Mouse (Mus musculus): ENCODE data around the gene Ccdc33.

The Ccdc33 gene

DNA sequence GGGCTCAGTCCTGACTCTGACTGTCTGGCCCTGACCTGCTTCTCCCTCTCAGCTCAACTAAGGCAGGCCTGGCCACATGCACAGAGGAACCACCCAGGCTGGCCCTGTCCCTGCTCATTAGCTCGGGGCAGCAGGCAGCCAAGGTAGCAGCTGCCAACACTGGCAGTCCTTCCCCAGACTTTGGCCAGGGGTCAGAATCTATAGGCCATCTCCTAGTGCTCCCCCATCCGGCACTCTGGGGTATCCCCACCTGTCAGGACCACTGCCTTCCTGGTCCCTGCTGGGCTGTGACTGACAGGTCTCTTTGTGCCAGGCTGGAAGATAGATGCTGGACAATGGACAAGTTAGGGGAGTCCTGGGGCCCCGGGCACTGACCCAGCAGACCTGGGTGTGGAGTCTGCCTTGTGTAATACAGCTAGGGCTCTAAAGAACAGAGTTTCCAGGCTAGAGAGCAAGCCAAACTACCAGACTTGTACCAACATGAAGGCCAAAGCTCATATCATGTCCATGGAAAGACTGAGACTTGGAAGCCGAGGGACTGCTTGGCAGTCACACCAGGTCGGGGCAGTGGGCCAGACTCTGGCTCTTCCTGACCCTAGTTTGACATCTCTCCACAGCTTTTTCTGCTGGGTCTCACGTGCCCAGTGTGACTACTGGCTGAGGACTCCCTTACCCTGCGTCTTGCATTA, 25.9 kb downstream of the Ccdc33 start:
- DNase-seq (ENCODE audit: low read depth in 1 of 2, low spot score in 2 of 2): no peak

DNA sequence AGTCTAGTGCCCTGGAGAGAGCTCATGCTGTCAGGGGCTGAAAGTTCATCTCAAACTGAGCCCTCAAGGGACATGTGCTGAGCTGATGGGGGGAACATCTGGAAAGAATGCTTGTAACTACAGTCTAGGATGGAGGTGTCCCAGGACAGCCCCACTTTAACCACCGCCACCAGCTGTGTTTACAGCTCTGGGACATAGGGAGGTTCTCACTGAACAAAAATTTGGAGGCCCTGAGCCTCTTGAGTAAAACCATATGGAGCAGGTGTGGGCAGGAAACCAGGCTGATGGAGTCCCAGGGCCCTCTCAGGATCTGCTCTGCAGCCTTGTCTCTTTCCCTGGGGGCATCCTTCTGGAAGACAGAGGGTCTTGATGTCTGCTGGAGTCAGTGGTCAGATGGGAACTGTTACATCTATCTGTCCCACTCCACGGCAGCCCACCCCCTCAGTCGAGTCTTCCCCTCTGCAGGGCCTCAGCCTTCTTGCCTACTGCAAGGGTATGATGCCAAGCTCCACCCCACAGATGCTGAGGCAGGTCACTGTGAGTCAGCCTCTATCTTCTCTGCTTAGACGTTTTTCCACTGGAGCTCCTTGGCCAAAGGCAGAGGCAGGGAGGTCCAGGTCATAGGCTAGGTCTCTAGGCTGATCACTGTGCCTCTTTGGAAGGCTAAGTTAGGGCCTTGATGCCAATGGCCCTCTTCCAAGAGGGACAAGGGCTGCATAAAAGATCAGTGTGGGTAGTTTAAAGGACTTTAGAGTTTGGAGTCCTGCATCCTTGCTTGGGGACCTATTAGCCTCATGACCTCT, 26.8 kb downstream of the Ccdc33 start:
- no peak for DNase-seq (ENCODE audit: low read depth in 1 of 2, low spot score in 2 of 2)

DNA sequence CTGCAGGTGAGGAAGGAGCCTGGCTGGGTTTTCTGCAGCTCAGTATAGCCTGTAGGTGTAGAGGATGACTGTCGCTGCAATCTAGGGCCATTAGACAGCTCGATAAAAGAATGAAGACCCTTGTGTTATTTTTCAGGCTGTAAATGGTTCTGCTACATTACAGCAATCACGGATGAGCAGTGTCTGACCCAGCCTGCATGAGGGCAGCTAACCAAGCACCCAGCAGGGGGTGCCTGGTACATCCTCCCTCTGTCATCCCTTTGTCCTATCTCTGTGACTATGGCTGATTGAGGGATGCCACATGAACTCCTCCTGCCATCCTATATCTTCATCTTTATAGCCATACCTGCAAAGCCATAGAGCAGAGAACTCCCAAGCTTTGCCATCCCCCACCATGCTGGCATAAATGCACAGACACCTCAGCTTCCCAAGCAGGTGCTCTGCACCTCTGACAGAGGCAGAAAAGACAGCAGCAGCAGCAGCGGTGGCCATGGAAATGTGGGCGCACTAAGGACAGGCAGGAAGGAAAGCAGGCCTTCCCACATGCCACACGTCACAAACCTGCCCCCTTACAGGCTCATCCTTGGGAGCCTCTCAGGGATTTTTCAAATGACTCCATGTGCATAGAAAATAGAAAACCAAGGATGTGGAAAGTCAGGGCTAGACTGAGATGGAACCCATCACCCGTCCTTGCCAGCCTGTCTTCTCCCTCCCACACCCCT, 31.2 kb downstream of the Ccdc33 start:
- DNase-seq (ENCODE audit: low read depth in 1 of 2, low spot score in 2 of 2): no peak

DNA sequence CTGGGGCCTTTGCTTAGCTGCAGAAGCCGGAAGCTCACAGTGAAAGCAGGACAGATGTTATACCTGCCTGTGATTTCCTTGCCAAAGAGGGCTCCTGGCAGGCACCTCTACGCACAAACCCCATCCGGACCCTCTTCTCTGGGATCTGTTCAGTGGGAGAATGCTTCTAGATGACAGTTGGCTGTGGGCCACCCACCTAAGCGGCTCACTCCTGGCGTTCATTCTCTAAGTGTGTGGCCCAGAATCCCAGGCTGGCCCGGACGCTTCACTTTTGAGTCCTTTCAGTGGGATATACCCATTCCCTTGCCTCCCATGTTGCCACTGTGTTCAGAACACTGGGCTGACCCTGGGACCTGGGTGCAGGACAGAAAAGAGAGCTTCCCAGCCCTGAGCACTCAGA, 31.8 kb downstream of the Ccdc33 start:
- DNase-seq (ENCODE audit: low read depth in 1 of 2, low spot score in 2 of 2): no peak

DNA sequence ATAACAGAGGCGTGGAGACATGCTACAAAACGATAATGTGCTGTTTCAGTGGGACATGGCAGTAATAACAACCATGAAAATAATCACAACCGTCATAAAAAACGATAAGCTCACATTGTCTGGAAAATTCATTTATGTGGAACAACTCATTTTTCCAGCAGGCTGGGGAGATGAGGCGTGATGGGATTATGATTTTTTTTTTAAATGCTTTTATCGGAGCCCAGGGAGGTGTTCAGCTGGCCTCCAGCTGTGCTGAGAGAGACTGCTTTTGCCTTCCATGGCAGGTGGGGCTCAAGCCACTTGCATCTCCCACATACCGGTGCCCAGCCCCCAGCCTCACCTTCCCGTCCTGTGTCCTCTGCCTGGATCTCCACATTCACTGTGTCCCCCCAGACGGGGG, 32.4 kb downstream of the Ccdc33 start:
- DNase-seq (ENCODE audit: low read depth in 1 of 2, low spot score in 2 of 2): no peak

DNA sequence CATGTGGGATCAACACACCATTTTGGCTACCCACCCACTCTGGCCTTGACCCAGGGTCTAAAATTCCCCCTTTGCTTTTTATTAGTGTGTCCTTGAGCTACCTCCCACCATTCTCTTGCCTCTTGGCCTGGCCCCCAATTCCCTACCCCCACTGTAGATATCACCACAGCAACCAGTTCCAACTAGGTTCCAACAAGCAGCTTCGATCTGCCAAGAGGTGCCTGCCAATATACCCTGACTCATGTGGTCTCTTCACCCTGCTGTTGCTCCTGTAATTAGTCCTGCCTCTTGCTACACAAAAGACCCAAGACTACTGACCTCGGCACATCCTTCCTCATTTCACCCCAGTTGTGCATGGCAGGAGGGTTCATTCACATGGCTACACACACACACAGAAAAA, 33.5 kb downstream of the Ccdc33 start:
- DNase-seq (ENCODE audit: low read depth in 1 of 2, low spot score in 2 of 2): no peak

DNA sequence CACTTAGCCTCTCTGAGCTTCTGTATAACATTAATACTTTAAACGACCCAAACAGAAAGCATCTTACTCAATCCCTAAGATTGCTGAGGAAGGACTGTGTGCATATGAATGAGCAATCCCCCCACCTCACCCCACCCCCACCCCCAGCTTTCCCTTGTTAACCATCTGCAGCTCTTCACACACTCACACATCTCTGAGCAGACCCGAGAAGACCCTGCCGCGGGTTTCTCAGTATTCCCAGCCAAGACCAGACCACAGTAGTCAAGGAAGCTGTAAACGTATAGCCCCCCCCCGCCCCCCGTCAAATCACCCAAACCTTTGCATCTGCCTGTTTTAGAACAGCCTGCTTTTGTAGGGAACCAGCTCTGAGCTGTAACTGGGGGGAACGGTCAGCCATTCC, 34.0 kb downstream of the Ccdc33 start:
- DNase-seq (ENCODE audit: low read depth in 1 of 2, low spot score in 2 of 2): no peak

DNA sequence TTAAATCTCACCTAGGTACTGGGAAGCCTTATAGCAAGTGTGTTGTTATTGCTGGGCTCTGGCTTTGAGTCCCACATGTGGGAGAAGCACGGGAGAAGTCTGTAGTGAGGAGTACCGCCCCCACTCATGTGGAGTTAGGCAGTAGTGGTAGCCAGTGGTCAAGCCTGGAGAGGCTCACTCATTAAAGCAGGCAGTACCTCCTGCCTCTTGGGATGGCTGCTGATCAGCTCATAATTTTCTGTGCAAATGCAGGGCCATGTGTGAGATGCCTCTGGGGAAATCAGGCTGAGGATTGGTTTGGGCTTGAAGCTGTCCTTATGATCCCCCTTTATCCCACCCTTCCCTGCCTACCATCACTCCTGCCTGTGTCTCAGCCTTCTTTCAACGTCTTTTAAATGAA, 44.1 kb downstream of the Ccdc33 start:
- DNase-seq (ENCODE audit: low read depth in 1 of 2, low spot score in 2 of 2): no peak

DNA sequence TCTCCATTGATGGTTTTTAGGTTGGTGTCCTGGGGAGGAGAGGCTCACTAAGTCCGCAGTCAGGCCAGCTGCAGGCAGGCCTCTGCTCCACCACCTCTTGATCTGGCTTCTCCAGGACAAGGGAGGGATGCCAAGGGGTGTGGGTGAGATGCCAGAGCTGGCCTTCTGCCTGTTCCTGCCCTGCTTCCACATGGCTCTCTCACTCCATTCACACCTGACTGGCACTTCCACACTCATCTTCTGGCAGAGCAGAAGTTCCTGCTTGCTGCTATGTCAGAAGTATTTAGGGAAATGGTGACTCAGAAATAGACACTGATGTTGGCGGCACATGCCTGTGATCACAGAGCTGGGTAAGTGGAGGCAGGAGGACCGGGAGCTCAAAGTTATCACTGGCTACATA, 51.1 kb downstream of the Ccdc33 start:
- DNase-seq (ENCODE audit: low read depth in 1 of 2, low spot score in 2 of 2): no peak

DNA sequence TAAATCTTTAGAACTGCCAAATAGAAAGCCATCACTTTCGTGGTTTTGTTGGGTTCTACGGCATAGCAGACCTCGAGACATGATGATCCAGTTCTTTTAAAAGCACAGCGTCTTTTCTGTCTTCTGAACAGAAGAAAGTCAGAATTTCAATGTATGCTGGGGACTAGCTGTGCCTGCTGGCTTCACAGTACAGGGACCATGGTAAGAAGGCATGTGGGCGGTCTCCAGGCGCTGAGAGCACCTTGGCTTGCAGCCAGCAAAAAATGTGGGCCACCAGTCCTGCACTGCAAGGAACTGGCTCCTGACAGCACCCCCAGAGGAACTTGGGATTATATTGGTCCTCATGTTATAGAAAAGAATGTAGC, 51.9 kb downstream of the Ccdc33 start:
- DNase-seq (ENCODE audit: low read depth in 1 of 2, low spot score in 2 of 2): no peak

DNA sequence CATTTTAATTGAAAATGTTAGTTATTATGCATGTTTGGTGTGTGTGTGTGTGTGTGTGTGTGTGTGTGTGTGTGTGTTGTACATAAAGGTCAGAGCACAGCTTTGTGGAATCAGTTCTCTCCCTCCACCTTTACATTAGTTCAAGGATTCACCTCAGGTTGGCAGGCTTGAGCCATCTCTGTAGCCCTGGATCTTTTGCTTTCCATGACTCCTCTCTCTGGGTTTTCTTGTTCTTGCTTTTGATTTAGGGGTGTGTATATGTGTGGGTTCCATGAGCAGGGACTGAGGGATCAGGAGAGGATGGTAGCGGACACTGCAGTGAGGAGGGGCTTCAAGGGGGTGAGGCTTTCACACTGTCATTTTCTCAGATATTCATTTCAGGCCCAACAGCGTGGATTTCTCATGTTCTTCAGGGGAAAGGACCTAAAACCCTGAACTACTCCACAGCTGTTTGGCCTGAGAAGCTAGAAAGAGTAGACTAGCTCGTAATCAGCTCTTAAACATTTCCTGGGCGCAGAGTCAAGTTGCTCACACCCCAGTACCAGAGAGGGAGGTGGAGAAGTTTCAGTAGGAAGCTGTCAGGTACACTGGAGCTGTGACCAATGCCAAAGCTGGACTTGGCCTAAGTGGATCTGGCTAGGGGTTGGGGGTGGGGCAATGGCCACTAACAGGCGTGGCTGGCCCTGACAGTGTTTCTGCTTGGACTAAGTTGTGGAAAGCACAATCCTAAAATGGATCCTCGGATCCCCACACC, 52.5 kb downstream of the Ccdc33 start:
- no peak for DNase-seq (ENCODE audit: low read depth in 1 of 2, low spot score in 2 of 2)

DNA sequence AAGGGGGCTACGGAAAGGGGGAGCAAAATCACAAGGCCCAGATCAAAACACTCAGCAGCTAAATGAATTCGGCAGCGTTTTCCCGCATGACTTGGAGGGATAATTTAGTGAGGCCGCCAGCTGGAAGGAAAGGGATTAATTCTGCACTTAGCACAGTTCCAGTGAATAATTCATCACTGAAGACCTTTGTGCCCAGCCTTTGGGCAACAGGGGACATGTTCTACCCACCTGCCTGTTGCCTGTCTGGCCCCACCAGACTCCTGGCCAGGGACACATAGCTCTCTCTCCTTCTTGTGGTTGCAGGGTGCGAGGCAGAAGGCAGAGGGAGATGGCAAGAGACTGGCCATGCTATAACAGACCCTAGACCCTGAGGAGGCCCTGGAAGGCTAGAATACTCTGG, 53.1 kb downstream of the Ccdc33 start:
- DNase-seq (ENCODE audit: low read depth in 1 of 2, low spot score in 2 of 2): no peak

DNA sequence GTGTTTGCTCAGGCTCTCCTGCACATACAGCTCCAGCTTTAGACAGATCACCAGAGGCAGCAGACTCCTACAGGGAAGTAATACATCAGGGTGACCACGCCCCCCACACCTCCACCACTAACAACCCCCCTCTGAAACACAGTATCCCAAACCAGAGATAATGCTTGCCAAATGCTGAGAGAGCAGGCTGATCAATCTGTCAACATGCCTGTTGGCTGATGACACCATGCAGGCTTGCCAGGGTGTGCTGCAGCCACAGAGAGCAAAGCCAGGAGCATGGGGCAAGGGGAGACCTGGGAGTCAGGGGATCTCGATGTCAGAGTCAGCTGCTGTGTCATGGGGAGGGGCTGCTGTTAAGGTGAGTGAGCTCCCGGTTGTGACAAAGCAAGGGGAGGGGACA, 55.1 kb downstream of the Ccdc33 start, which contains the start of gene Stra6:
Gene Stra6, plus strand, starts transcription at position 258 of the 400 bp plus-strand sequence.
- DNase-seq (ENCODE audit: low read depth in 1 of 2, low spot score in 2 of 2): no peak

DNA sequence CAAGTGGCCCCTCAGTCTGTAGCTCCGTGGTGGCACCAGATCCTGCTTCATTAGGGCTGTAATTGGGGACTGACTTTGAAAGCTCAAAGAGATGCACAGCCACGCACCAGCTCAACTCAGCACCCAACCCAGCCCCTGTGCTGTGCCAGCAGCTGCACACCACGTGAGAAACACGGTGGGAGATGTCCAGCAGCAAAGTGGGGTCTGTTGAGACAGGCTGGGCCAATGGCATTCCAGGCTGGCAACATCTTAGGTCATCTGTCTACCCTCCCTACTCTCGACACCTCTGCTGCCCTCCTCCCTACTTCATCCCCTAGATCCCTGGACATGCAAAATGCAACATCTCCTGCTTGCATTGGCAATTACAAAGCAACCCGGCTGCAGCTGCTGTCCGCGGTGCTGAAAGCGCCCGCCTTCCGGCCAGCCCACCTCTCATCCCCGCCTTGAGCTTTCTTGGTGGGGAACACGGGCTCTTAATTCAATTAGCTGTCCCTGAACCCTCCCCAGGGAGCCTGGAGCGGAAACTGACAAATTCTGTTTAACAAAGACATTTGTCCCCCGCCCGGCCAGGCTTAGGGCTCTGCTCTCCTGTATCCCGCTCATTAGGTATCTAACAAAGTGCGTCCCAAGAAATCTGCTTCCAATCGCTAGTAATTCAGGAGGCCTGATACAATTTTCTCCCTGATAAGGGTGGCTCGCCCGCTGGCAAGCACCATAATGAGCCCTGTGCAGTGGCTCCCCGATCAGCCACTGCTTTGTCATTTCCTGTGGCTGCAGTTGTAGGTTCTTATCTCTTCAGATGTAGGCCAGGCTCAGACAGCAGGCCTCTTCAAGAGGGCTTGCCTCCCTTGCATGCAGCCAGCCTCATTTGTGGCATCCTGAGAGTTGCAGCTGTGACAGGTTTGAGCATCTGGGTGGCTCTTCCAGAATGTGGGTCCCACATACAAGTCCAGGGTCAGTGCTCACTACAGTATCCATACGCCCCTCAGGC, 57.7 kb downstream of the Ccdc33 start:
- no peak for DNase-seq (ENCODE audit: low read depth in 1 of 2, low spot score in 2 of 2)

DNA sequence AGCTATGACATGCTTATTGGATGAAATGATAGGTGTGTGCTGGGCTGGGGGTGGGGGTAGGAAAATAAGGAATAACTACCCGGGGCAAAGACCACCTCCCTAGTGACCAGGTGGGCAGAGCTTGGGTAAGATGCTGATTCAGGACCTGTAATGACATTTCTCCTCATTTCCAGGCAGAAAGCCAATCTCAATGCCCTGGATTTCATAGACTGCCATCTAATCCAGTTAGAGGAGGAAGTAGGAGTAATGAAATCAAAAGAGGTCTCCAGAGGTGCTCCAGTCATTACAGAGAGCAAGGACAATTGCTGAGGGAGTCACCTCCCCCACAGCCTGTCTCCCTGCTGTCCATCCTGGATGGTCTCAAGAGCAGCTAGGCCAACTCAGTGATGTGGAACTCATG, 58.7 kb downstream of the Ccdc33 start:
- no peak for DNase-seq (ENCODE audit: low read depth in 1 of 2, low spot score in 2 of 2)

DNA sequence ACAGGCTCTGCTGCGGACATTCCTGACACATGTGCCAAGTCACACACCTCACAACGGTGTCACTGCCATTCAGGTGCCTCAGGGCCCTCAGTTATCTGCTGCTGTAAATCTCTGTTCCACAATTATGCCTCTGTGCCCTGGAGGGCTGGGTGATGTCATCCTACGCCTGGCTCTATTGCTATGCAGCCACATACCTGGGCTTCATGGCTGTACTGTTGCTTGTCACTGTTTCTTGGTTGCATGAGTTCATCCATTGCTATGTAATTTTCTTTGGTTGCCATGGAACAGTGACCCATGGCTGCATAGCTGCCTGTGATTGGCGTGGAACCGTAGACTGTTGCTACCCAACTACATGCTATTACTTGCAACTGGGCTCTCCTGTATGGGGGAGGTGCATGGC, 63.0 kb downstream of the Ccdc33 start:
- no peak for DNase-seq (ENCODE audit: low read depth in 1 of 2, low spot score in 2 of 2)

DNA sequence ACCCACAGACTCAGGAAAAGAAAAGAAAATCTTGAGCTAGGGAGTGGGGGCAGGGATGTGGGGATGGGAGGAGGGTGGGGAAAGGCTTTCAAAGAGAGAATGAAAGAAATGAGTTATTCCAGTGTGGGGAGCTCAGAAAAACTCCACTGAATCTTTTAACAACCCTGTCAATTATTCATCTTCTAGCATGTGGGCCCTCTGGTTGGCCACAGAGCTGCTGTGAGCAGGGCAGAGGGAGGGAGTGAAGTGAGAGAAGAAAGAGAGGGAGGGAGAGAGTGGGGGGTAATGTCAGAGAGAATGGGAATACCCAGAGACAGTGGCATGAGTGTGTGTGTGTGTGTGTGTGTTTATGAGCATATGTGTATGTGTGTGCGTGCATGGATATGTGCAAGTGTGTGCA, 64.6 kb downstream of the Ccdc33 start:
- no peak for DNase-seq (ENCODE audit: low read depth in 1 of 2, low spot score in 2 of 2)

DNA sequence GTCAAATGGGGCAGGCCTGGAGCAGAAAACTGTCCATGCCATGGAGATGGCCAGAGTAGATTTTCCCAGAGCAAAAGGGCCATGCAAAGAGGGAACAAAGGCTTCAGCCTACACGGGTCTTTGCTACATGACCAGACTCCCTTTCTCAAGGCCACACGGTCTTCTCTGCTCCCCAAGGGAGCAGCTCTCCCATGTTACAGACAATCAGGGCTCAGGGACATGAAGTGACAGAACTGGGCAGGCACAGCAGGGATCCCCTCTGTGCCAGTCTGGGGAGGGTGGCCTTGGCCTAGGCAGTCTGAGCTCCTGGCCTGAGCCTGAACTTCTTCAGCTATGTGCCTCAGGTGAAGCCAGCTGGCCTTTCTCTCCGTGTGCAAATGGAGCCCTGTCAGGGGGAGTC, 65.1 kb downstream of the Ccdc33 start:
- no peak for DNase-seq (ENCODE audit: low read depth in 1 of 2, low spot score in 2 of 2)

DNA sequence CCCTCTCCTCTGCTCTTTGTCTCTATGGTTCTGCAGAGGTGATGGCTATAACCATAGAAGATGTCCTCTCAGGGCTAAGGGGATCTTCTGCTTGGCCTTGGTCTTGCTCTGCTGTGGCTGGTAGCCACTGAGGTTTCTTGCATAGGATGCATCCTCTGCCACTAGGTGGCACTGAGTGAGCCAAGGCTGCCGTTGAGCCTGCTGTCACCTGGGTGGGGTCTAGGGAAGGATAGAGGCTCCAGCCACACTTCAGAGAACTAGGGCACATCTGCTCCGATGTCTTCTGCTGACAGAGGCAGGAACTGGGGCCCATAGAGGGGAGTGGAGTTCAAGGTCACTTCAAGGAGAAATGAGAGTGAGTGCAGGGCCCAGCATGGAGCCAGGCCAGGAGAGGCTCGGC, 65.5 kb downstream of the Ccdc33 start:
- no peak for DNase-seq (ENCODE audit: low read depth in 1 of 2, low spot score in 2 of 2)

DNA sequence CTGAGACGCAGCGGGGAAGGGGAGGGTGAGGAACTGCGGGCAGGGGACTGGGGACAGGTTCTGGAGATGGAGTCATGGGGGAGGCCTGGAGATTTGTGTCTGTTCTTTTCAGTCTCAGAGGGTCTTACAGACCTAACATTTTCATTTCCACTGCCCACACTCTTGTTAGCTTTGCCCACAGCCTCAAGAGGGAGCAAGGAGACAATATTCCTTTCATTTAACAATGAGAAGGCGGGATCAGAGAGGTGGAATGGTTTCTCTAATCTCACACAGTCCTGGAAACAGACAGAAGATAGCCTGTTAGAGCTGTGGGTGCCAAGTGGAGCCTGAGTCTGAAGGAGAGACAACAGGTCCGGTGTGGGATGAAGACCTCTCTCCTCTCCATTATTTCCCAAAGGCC, 66.7 kb downstream of the Ccdc33 start:
- DNase-seq (ENCODE audit: low read depth in 1 of 2, low spot score in 2 of 2): no peak

All from monocyte, adult 2 months (primary cell).